Mouse (Mus musculus) liver, embryonic 11.5 days (tissue): ENCODE results near the gene Alkbh6. TPM values are rescaled to one million over a fixed set of nuclear protein-coding genes. Genes with fewer than 3 reads are reported as not detected.

ENCODE experiments used
- ATAC-seq: fragments of 200-750 bp; cut with Nextera tagmentation; replicated peaks from 2 replicates; pipeline ENCODE4 v1.8.0; 2017; ENCODE audit warnings: moderate number of reproducible peaks, mild to moderate bottlenecking, moderate TSS enrichment, moderate library complexity; ENCODE audit not compliant: low FRiP score
- DNase-seq: peaks from one replicate; pipeline ENCODE4 v3.0.0-alpha.2; 2017; ENCODE audit warnings: low spot score
- H3K27ac ChIP-seq: fragments of 300-500 bp; sonication (generic); 2 replicates; pipeline ENCODE4 v1.5.1; 2014; ENCODE audit warnings: mild to moderate bottlenecking, low read depth, low read length, control low read depth
- H3K27me3 ChIP-seq: fragments of 300-500 bp; sonication (generic); replicated peaks from 2 replicates; pipeline ENCODE4 v1.6.1; 2014; ENCODE audit warnings: low read length, mixed read lengths; ENCODE audit not compliant: control insufficient read depth, insufficient read depth
- H3K36me3 ChIP-seq: fragments of 300-500 bp; sonication (generic); 2 replicates; pipeline ENCODE4 v1.6.1; 2014; ENCODE audit warnings: mild to moderate bottlenecking, low read length, moderate library complexity, mixed read lengths; ENCODE audit not compliant: control insufficient read depth, insufficient read depth
- H3K4me1 ChIP-seq: fragments of 300-500 bp; sonication (generic); replicated peaks from 2 replicates; pipeline ENCODE4 v1.6.1; 2014; ENCODE audit warnings: low read length, mixed read lengths; ENCODE audit not compliant: control insufficient read depth, insufficient read depth
- H3K4me2 ChIP-seq: fragments of 300-500 bp; sonication (generic); 2 replicates; pipeline ENCODE4 v1.6.1; 2014; ENCODE audit warnings: mild to moderate bottlenecking, control low read depth, moderate library complexity
- H3K4me3 ChIP-seq: fragments of 300-500 bp; sonication (generic); 2 replicates; pipeline ENCODE4 v1.5.1; 2014; ENCODE audit warnings: low read depth, low read length, control low read depth
- H3K9ac ChIP-seq: fragments of 300-500 bp; sonication (generic); 2 replicates; pipeline ENCODE4 v1.6.1; 2014; ENCODE audit warnings: low read depth, low read length, control low read depth
- H3K9me3 ChIP-seq: fragments of 300-500 bp; sonication (generic); 2 replicates; pipeline ENCODE4 v1.6.1; 2016; ENCODE audit warnings: low read length, inconsistent platforms, mixed read lengths; ENCODE audit not compliant: control insufficient read depth
- WGBS: fragments of 180-500 bp; shearing (Covaris S2); extraction: QIAGEN DNeasy Blood & Tissue Kit; methylation state at CpG from one replicate; pipeline ENCODE4 v1.1.7; 2014; 5-methylcytosine and 5-hydroxymethylcytosine counted together
- polyA plus RNA-seq: library from polyadenylated mRNA; unstranded; fragments of >200 nt; fragmentation: Nextera tagmentation; extraction: Ambion mirVana; gene quantifications from 2 replicates; pipeline ENCODE4 v1.2.1, GENCODE M21; 2014

Gene Alkbh6
- polyA plus RNA-seq, 1 experiment from 2014 or later = 43.4 TPM

DNA sequence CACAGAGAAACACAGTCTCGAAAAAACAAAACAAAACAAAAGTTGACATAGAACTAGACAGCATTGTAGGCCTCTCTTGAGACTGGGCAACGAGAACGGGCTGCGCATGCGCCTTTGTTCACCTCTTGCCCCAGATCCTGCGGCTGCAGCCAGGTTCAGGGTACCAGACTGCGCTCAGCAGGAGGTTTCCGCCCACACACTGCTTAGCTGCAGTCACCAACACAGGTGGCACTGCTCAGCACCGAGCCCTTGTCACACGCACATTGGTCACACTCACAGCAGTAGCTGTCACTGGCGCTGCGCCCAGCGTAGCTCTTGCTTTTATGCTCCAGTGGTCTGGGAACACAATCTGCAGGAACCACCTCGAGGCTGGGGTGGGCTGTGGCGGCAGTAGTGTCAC is 18.6 kb downstream of the Alkbh6 start:
- ATAC-seq (no peak), DNase-seq (no peak)
- peaks cover 9% of the 10 kb centered on the region for H3K4me1 ChIP-seq
- no peak overlapping the region for H3K4me2 ChIP-seq
- H3K36me3 ChIP-seq = no peaks in the 10 kb centered on the region
- WGBS = 59% methylated on average over 15 of the region's 15 CpGs
- H3K27ac ChIP-seq = no peak overlapping the region
- H3K9ac ChIP-seq = no peak overlapping the region
- peaks cover 3% of the 10 kb centered on the region; the same call in 1 of the 2 replicates for H3K27me3 ChIP-seq
- H3K4me3 ChIP-seq = no peak overlapping the region
- no peaks in the 10 kb centered on the region for H3K9me3 ChIP-seq

DNA sequence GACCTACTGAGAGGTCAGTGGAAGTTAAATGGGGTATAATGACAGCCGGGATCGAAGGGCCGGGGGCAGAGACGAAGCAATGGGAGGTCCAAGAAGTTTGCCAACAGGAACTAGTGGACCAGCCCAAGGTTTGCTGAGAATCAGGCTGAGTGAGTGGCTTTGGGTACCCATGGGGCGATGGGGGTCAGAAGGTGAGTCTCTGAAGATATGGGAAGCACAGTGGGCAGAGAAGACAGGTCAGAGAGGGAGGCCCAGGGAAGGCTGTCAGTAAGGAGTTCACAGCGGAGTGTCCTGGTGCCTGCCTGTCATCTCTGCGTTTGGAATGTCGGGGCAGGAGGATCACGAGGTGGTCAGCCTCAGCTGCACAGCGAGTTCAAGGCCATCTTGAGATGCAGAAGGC is 19.9 kb downstream of the Alkbh6 start:
- H3K27ac ChIP-seq = no peak overlapping the region
- 52% methylated on average over 10 of the region's 10 CpGs for WGBS
- H3K4me2 ChIP-seq = no peak overlapping the region
- no peaks in the 10 kb centered on the region for H3K36me3 ChIP-seq
- H3K27me3 ChIP-seq = peaks cover 5% of the 10 kb centered on the region
- H3K4me1 ChIP-seq = peaks cover 1% of the 10 kb centered on the region; the same call in 1 of the 2 replicates
- H3K9me3 ChIP-seq = no peaks in the 10 kb centered on the region
- no peak for ATAC-seq
- no peak overlapping the region for H3K4me3 ChIP-seq
- DNase-seq = no peak
- no peak overlapping the region for H3K9ac ChIP-seq

DNA sequence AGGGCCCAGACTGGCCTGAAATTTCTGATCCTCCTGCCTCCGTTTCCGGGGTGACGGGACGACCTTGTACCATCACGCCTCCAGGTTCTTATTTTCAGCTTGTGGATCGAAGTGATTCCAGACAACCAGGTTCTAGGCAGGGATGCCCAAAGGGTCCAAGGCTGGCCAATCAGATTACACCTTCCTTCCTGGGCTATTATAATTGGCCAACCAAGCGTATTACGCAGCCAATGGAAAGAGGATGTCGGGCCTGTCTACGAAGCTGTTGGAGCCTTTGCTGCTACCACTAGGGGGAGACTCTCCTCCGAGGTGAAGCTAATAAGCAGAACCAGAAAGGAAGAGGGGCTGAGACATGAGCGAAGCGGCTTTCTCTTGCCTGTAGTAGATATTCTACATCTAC is 23.4 kb downstream of the Alkbh6 start:
- H3K4me1 ChIP-seq = no peaks in the 10 kb centered on the region
- 12% methylated on average over 13 of the region's 13 CpGs for WGBS
- no peak overlapping the region for H3K27ac ChIP-seq
- H3K27me3 ChIP-seq = peaks cover 21% of the 10 kb centered on the region
- no peaks in the 10 kb centered on the region for H3K9me3 ChIP-seq
- no peak overlapping the region for H3K9ac ChIP-seq
- peak; percentile 75 for ATAC-seq
- no peak overlapping the region for H3K4me2 ChIP-seq
- no peak for DNase-seq
- no peaks in the 10 kb centered on the region for H3K36me3 ChIP-seq
- H3K4me3 ChIP-seq = no peak overlapping the region

DNA sequence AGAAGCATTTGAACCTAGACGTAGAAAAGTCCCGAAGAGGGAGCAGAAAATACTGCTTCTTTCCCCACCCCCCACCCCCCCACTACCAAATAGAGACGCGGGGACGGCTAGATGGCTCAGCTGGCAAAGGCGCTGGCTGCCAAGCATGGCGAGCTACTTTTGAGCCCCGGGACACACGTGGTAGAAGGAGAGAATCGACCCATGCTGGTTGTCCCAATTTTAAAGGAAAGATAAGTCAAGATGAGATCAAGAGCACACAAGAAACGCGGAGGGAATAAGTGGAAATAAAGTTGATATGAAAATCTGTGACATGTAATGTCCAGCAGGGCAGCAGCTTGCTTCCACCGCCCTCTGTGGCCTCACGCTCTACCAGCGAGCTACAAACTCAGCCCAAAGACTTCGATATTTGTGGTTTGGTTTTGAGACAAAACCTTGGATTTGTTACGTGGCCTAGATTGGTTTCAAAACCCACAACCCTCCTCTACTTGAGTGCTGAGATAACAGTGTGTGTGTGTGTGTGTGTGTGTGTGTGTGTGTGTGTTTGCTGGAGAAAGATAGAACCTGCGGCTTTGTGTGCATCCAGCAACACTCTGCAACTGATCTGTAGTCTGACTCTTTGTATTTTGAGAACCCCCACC is 24.2 kb downstream of the Alkbh6 start:
- 54% methylated on average over 18 of the region's 18 CpGs for WGBS
- Histone ChIP-seq H3K9me3 (no peaks in the 10 kb centered on the region), H3K27ac (no peak overlapping the region), H3K27me3 (peaks cover 18% of the 10 kb centered on the region), H3K36me3 (no peaks in the 10 kb centered on the region), H3K9ac (no peak overlapping the region), H3K4me2 (no peak overlapping the region), H3K4me3 (no peak overlapping the region), H3K4me1 (no peaks in the 10 kb centered on the region)
- ATAC-seq = no peak
- DNase-seq = no peak

DNA sequence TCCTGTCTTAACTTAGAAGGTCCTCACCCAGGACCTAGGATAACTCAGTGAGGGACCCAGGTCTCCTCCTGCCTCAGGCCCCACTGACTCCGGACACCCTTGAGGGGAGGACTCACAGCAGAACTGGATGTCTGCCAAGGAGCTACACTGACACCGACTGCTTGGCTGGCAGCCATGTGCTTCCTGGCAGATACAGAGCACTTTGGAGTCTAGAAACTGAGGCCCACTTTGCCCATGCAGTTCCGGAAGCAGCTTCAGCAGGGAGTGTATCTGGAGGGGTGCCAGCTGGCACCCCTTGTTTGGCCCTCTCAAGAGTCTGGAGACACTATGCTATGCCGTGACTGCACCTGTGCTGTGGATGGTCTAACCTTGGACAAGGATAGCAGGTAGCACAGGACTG is 24.9 kb downstream of the Alkbh6 start:
- Histone ChIP-seq H3K27ac (no peak overlapping the region), H3K9me3 (no peaks in the 10 kb centered on the region), H3K4me1 (no peaks in the 10 kb centered on the region), H3K27me3 (peaks cover 18% of the 10 kb centered on the region), H3K9ac (no peak overlapping the region), H3K36me3 (no peaks in the 10 kb centered on the region), H3K4me2 (no peak overlapping the region), H3K4me3 (no peak overlapping the region)
- ATAC-seq = no peak
- WGBS = 57% methylated on average over 4 of the region's 4 CpGs
- no peak for DNase-seq

DNA sequence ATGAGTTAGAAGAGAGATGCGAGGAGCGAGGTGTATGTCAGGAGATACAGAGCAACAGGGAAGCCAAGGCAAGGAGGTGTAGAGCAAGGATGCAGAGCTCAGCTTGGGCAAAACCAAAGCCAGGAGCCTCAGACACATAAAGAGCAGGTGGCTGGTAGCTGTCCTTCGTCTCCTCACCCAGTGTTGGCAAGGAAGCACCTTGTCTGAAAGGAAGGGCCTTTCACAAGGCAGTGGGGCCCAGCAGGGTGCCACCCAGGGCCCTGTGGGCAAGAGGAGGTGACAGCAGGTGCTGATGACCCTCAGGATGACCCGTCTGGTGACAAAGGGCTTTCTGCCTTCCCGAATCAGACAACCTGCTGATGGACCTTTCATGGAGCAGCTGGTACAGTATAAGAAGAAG is 26.0 kb downstream of the Alkbh6 start:
- ATAC-seq (no peak), DNase-seq (no peak)
- no peaks in the 10 kb centered on the region for H3K4me1 ChIP-seq
- WGBS = 53% methylated on average over 5 of the region's 5 CpGs
- H3K27me3 ChIP-seq = peaks cover 18% of the 10 kb centered on the region
- H3K9me3 ChIP-seq = no peaks in the 10 kb centered on the region
- H3K36me3 ChIP-seq = no peaks in the 10 kb centered on the region
- no peak overlapping the region for H3K4me2 ChIP-seq
- H3K27ac ChIP-seq = no peak overlapping the region
- no peak overlapping the region for H3K4me3 ChIP-seq
- no peak overlapping the region for H3K9ac ChIP-seq

DNA sequence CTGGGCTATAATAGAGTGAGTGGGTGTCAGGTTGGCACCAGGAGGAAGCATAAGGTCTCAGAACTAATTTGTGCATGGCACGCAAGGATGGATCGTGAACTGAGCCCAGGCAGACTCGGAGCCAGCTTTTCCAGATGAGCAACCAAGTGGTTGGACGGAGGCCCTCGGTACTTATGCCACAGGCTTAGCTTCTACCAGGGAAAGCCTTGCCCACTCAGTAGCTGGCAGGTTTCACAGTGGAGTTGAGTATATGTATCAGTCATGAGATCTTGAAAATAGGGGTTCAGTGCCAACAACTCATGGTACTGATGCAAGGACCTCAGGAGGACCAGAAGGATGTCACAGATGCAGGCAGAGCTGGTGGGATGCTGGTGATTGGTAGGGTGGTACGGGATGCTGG is 27.2 kb downstream of the Alkbh6 start:
- H3K36me3 ChIP-seq = no peaks in the 10 kb centered on the region
- H3K27ac ChIP-seq = no peak overlapping the region
- ATAC-seq (no peak), DNase-seq (no peak)
- WGBS = 69% methylated on average over 6 of the region's 6 CpGs
- H3K9me3 ChIP-seq = no peaks in the 10 kb centered on the region
- no peak overlapping the region for H3K4me3 ChIP-seq
- peaks cover 18% of the 10 kb centered on the region for H3K27me3 ChIP-seq
- H3K9ac ChIP-seq = no peak overlapping the region
- no peak overlapping the region for H3K4me2 ChIP-seq
- no peaks in the 10 kb centered on the region for H3K4me1 ChIP-seq

DNA sequence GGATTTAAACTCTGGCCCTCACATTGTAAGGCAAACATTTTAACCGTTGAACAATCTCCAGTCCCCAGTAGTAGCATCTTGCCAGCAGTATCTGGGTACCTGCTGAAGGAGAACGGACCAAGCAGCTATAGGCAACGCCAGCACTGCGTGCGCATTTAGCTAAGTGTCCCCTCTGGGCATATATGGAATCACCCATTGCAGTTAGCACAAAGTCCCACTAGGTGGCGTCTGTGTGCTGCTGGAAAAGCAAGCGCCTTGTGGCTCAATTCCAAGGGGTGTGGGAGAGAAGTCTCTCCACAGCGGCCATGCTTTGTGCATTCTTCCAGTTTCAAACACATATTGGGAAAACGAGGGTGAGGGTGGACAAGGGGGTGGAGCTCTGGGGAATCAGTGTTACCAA is 27.9 kb downstream of the Alkbh6 start:
- Histone ChIP-seq H3K9me3 (no peaks in the 10 kb centered on the region), H3K27me3 (peaks cover 18% of the 10 kb centered on the region), H3K9ac (no peak overlapping the region), H3K4me3 (no peak overlapping the region), H3K27ac (no peak overlapping the region), H3K4me2 (no peak overlapping the region), H3K36me3 (no peaks in the 10 kb centered on the region), H3K4me1 (no peaks in the 10 kb centered on the region)
- DNase-seq (peak; percentile 66), ATAC-seq (0 out of 2 replicates have a peak, but pooled peaks have one; percentile 7)
- WGBS = 4% methylated on average over 9 of the region's 9 CpGs

DNA sequence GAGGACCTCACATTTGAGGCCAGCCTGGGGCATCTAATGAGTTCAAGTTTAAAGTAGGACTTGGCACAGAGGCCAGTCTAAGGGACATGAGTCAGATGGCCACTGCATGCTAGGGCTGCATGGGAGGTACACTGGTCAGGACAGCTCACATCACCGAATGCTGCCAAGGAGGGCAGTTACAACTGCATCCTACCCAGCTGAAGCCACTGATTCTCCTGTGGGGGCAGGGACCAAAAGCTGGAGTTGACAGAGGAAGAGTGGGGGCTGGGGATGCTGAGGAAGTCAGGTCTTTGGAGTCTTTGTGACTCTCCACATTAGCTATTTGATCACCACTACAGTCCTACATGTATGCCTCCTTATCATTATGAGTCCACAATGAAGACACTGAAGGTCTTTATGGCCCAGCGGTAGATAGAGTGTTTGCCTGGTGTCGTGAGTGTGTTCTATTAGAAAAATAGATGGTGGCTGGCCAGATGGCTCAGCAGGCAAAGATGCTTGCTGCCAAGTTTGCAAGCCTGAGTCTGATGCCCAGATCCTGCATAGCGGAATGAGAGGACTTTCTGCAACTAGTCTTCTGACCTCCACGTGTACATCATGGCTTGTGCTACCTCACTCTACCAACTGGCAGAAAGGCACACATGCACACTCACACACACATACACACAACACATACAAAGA is 31.1 kb downstream of the Alkbh6 start:
- no peaks in the 10 kb centered on the region for H3K9me3 ChIP-seq
- 60% methylated on average over 5 of the region's 5 CpGs for WGBS
- DNase-seq (no peak), ATAC-seq (no peak)
- H3K4me1 ChIP-seq = no peaks in the 10 kb centered on the region
- H3K4me2 ChIP-seq = no peak overlapping the region
- H3K27ac ChIP-seq = no peak overlapping the region
- no peak overlapping the region for H3K4me3 ChIP-seq
- peaks cover 14% of the 10 kb centered on the region for H3K27me3 ChIP-seq
- H3K9ac ChIP-seq = no peak overlapping the region
- no peaks in the 10 kb centered on the region for H3K36me3 ChIP-seq
